Mouse (Mus musculus) c-Kit-negative CD71-positive TER-119-positive erythroid progenitor cells, embryonic 14.5 days (primary cell): ENCODE data around the gene Slc22a5.
"Not testable (repeated sequence)": the region's sequence is repeated elsewhere in the genome, so short reads cannot be mapped to it uniquely, and the experiment has no call there.

Source experiments
- DNase-seq: peaks from one replicate; pipeline ENCODE4 v3.0.0-alpha.2; 2013; ENCODE audit warnings: low read depth, low spot score

The Slc22a5 gene

GRCm38 (mm10) chr11:53891505-53892451, at the start of gene Slc22a5:
Gene Slc22a5 (minus strand): TSS chr11:53891660.
- DNase-seq = peak; percentile 99

- DNase-seq = not testable (repeated sequence)
Observed at GRCm38 (mm10) chr11:53931944-53932318, 40.5 kb upstream of the Slc22a5 start.

GRCm38 (mm10) chr11:53931091-53931943, 39.9 kb upstream of the Slc22a5 start:
- peak; percentile 30 for DNase-seq

GRCm38 (mm10) chr11:53929741-53930140, 38.3 kb upstream of the Slc22a5 start:
- no peak for DNase-seq

DNA sequence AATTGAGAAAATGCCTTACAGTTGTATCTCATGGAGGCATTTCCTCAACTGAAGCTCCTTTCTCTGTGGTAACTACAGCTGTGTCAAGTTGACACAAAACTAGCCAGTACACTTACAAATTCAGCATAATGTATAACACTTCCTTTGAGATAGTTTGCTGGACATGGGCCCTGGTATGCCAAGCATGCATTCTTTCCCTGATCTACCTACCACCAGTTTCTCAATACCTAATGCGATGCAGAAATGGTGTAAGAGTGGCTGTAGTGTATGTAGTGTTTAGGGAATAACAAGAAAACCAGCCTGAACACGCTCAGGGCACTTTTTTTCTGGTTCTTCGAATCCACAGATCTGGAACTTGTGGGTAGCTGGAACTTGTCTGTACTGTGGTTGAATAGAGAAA, 37.1 kb upstream of the Slc22a5 start:
- no peak for DNase-seq

GRCm38 (mm10) chr11:53926303-53926702, 34.8 kb upstream of the Slc22a5 start:
- DNase-seq = no peak

- no peak for DNase-seq
Observed at GRCm38 (mm10) chr11:53918851-53919250, 27.4 kb upstream of the Slc22a5 start.

- DNase-seq = no peak
Observed at GRCm38 (mm10) chr11:53911011-53911410, 19.6 kb upstream of the Slc22a5 start.

GRCm38 (mm10) chr11:53908686-53909085, 17.2 kb upstream of the Slc22a5 start:
- no peak for DNase-seq

DNA sequence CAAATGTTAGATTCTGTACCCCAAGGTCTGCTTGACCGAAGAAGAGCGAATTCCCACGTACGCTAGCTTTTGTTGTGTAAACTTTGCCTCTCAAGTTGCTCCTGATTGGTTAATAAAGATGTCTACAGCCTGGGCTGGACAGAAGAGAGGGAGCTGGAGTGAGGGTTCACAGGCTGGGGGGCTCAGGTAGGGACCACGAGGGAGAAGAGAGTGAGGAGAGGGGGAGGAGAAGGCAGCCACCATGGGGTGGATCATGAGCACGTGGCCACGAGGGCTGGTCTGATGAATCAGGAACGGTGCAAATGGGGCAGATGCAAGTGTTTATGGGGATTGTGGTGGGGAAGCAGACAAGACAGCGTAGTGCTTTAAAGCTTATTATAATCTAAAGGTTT, 13.1 kb upstream of the Slc22a5 start:
- DNase-seq = no peak

DNA sequence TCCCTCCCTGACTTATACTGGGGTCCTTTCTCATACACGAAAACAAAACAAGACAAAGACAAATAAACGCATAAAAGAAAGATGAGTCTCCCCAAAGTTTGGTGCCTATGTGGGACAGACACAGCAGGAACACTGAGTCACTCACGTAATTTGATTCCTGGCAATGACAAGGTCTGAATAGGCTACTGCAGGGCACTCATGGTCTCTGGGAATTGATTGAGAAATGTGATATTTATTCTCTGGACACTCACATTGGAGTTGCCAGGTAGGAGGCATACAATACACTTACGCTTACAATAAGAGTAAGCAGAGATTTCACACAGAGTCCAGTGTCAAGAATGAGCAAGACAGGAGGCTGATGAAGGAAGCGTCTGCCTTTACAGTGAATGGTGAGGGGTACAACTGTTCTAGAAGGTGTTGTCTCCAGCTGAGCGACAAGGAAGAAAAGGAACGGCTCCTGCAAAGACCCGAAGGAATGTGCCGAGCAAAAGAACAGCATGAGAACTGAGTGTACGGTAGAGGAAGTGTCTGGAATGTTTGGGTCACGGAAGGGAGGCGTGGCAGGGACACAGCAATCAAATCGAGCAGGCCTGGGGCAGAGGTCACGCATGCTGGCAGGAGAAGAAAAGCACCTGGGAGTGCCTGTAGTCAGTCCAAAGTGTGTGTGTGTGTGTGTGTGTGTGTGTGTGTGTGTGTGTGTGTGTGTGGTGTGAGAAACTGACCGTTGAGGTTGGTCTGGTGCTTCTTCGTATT, 12.5 kb upstream of the Slc22a5 start:
- no peak for DNase-seq

DNA sequence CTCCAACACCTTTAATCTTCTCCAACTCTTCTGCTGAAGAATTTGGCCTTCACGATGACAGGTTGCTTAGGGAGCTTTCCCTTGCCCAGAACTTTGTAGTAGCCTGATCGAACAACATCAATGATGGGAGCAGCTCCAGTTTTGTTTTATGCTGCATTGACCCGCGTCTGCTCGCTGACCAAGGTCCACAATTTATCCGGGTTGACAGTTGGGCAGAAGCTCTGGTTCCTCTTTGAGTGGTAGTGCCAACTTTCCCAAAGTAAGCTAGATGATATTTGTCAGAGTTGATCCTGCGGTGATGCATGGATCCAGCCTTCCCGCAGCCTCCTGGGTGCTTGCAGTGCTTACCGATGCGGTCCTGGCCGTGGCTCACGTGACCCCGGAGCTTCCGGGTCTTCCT, 11.3 kb upstream of the Slc22a5 start:
- DNase-seq = no peak

GRCm38 (mm10) chr11:53900991-53901390, 9.5 kb upstream of the Slc22a5 start:
- DNase-seq = no peak

DNA sequence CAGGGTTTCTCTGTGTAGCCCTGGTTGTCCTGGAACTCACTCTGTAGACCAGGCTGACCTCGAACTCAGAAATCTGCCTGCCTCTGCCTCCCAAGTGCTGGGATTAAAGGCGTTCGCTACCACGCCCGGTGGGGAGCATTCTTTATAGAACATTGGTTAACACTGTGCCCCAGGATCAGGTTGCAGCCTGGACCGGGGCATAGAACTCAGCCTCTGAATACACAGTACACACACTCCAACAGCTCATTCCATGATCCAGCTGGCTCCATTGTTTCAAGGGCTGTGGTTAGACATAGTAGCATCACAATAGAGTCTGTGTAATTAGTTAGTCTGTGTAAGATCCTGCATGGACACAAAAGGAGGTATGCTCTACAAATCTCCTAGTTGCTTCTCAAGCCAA, 8.5 kb upstream of the Slc22a5 start:
- no peak for DNase-seq

DNA sequence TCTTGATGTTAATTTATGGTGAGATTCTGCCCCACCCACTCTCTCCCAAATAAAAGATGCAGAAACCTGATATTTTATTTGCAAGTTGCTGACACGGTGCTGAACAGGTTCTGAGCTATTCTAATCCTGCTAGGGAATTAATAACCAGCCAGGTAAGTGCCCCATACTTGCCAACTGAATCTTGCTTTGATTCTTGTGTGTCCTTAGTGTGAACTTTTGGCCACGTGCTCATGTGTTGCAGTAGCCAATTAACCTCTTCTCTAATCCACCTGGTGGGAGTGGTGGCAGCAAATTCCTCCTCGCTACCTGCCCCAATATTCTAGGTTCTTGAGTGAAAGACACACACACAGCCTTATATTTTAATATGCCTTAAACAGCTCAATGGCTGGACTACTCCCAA, 7.5 kb upstream of the Slc22a5 start:
- no peak for DNase-seq

GRCm38 (mm10) chr11:53896935-53897334, 5.5 kb upstream of the Slc22a5 start:
- no peak for DNase-seq

GRCm38 (mm10) chr11:53893451-53893850, 2.0 kb upstream of the Slc22a5 start:
- no peak for DNase-seq

GRCm38 (mm10) chr11:53892716-53893416, 1.4 kb upstream of the Slc22a5 start:
- DNase-seq = peak; percentile 30

DNA sequence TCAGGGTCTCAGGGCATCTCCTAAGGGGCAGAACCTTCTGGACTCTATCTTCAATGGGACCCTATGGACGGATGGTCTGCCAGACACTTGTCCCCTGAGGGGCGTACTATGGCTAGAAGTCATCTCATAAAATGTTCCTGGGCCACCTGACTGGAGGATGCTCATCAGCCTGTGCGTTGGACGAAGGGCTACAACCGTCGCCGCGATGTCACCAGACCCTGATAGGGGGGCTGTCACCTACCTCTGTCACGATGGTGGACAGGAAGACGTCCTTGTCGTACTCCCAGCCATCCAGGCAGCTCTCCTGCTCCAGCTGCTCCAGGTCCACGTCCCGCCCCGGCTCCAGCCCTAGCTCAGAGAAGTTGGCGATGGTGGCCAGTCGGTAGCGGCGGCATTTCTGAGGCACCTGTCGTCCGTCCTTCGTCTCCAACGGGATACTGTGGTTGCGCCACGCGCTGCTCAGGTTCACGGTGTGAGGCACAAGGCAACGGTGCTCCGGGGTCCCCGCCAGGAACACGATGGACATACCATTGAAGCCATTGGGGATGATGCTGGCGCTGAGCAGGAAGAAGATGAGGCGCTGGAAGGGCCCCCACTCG, 455 bp downstream of the Slc22a5 start:
- no peak for DNase-seq

DNA sequence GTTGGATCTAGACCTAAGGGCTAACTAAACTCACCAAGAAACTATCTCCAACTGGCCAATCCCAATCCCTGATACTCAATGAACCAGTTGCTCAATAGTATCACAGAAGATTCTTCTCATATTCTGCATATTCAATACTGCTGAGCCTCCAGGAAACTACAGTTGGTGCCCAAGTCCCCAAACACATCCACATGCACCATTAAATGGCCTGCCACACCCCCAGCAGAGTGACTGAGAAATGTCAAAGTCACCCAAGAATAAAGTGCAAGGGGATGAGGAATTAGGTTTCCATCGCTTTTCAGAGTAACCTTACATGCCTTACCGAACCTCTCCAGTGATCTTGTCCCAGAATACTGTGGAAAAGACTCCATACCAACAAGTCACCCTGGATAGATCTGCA, 1.2 kb downstream of the Slc22a5 start:
- DNase-seq = no peak
